Mouse (Mus musculus): Measurements from ENCODE around the gene Sh3gl2. TPM values are rescaled to one million over a fixed set of nuclear protein-coding genes. Genes with fewer than 3 reads are reported as not detected.

Gene Sh3gl2
- polyA plus RNA-seq, 1 experiment from 2014 or later, result 16.5 TPM

DNA sequence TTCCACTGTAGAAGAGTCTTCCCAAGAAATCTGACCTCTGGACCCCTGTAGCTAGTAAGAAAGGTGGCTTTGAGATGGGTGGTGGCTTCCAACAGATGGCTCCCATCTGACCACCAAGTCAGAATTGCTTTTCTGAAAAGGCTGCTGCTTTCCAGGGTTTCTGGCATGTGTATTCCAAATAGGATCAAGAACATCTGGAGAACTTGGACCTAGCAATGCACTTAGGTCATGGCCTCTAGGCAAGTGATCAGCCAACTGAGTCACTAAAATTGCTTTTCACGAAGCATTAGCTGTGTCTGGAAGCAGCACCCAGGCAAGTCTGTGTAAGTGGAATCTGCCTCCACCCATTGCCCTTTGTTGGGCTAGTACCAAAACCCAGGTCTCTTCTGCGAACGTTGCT is 414.3 kb downstream of the Sh3gl2 start:
- WGBS, result 76% methylated on average over 3 of the region's 3 CpGs
- Histone ChIP-seq H3K4me3 (ENCODE audit: low read length) (no peak overlapping the region), H3K9me3 (ENCODE audit: control insufficient read depth, low read length) (no peaks in the 10 kb centered on the region), H3K27ac (ENCODE audit: low read depth, low read length) (no peak overlapping the region), H3K9ac (ENCODE audit: low read depth, low read length) (no peak overlapping the region), H3K36me3 (ENCODE audit: control insufficient read depth, insufficient read depth, low read length) (no peaks in the 10 kb centered on the region), H3K4me1 (ENCODE audit: control insufficient read depth, insufficient read depth, low read length) (no peaks in the 10 kb centered on the region), H3K4me2 (replicated peaks; ENCODE audit: low read depth, low read length) (no peak overlapping the region), H3K27me3 (ENCODE audit: control insufficient read depth, insufficient read depth, low read length) (no peaks in the 10 kb centered on the region)
- ATAC-seq (ENCODE audit: low FRiP score, low TSS enrichment), result no peak

DNA sequence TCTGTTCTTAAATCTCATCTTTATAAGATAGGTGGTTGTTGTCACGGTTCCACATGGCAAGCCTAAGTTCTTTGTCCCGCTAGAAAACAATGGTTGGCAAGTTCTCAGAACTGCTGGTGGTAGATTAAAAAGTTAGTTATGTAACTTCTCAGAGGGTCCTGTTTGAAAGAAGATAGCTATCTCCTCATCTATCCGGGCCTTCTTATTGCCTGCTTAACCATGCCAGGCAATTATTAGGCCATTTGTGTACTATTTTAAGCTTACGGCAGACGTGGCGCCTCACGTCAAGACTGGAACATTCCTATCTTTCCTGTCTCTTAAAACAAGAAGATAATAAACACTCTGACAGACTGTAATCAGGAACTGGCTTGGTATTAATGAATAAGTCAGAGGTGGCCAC is 424.5 kb downstream of the Sh3gl2 start:
- Histone ChIP-seq H3K4me1 (ENCODE audit: control insufficient read depth, insufficient read depth, low read length) (no peaks in the 10 kb centered on the region), H3K27ac (ENCODE audit: low read depth, low read length) (no peak overlapping the region), H3K9ac (ENCODE audit: low read depth, low read length) (no peak overlapping the region), H3K4me2 (replicated peaks; ENCODE audit: low read depth, low read length) (no peak overlapping the region), H3K27me3 (ENCODE audit: control insufficient read depth, insufficient read depth, low read length) (no peaks in the 10 kb centered on the region), H3K4me3 (ENCODE audit: low read length) (no peak overlapping the region), H3K36me3 (ENCODE audit: control insufficient read depth, insufficient read depth, low read length) (no peaks in the 10 kb centered on the region), H3K9me3 (ENCODE audit: control insufficient read depth, low read length) (no peaks in the 10 kb centered on the region)
- WGBS, result 85% methylated on average over 7 of the region's 7 CpGs
- no peak for ATAC-seq (ENCODE audit: low FRiP score, low TSS enrichment)

DNA sequence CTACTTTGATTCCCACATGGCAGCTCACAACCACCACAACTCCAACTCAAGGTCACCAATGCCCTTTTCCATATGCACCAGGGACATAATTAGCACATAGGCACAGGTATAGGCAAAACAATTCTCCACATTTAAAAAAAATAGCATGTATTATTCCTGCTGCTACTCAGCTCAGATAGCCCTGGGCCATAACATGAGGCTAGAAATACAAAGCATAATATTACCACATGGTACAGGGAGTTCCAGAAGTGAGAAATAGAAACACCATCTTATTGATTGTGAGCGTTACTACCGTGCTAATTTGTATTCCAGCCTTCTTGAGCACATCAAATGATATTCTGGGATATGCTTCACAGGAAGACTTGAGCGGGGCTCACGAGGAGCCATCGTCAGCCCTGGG is 464.3 kb downstream of the Sh3gl2 start:
- Histone ChIP-seq H3K4me3 (ENCODE audit: low read length) (no peak overlapping the region), H3K36me3 (ENCODE audit: control insufficient read depth, insufficient read depth, low read length) (no peaks in the 10 kb centered on the region), H3K9ac (ENCODE audit: low read depth, low read length) (no peak overlapping the region), H3K27ac (ENCODE audit: low read depth, low read length) (peak overlapping the region; percentile 17; the same call in 1 of the 2 replicates), H3K27me3 (ENCODE audit: control insufficient read depth, insufficient read depth, low read length) (no peaks in the 10 kb centered on the region), H3K4me1 (ENCODE audit: control insufficient read depth, insufficient read depth, low read length) (0 out of 2 replicates have a peak, but pooled peaks cover 3% of the 10 kb centered on the region), H3K4me2 (replicated peaks; ENCODE audit: low read depth, low read length) (no peak overlapping the region), H3K9me3 (ENCODE audit: control insufficient read depth, low read length) (no peaks in the 10 kb centered on the region)
- no peak for ATAC-seq (ENCODE audit: low FRiP score, low TSS enrichment)
- 55% methylated on average over 5 of the region's 5 CpGs for WGBS

DNA sequence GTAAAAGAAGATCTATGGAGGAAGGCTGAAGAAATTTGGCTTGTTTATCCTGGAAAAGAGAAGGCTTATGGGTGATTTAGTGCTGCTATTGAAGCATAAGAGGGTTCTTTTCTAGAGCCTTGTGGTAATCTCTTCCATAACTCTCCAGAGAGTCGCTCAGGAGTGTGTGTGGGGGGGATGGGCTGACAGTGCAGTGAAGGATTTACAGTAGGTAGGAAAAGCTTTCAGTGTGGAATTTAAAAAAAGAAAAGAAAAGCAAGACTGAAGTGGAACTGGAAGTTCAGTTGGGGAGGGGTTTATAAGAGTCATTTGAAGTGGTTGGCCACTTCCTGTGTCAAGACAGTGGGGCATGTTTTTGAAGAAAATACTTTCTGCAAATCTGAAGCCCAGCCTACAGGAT is 464.8 kb downstream of the Sh3gl2 start:
- peak; percentile 76; the same call in 1 of the 2 replicates for ATAC-seq (ENCODE audit: low FRiP score, low TSS enrichment)

DNA sequence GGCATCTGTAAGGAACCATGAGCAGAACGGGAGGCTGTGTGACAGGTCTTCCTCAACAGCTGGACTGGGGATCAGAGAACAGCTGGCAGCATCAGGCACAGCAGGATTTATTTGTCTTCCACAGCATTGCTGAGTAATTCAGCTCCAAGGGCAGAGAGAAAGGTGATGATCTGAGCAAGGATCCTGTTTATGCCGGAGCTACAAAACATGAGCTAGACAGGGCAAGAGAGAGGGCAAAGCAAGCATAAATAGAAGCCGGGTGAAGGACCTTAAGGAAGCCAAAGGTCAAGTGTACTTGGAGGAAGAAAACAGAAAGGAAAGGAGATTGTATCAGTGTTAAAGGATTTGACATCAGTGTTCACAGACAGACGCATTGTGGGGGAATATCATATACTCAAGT is 467.4 kb downstream of the Sh3gl2 start:
- 0 out of 2 replicates have a peak, but pooled peaks have one; percentile 28 for ATAC-seq (ENCODE audit: low FRiP score, low TSS enrichment)
- WGBS, result 6% methylated on average over 4 of the region's 4 CpGs
- Histone ChIP-seq H3K9me3 (ENCODE audit: control insufficient read depth, low read length) (no peaks in the 10 kb centered on the region), H3K36me3 (ENCODE audit: control insufficient read depth, insufficient read depth, low read length) (no peaks in the 10 kb centered on the region), H3K4me1 (ENCODE audit: control insufficient read depth, insufficient read depth, low read length) (0 out of 2 replicates have a peak, but pooled peaks cover 3% of the 10 kb centered on the region), H3K27ac (ENCODE audit: low read depth, low read length) (no peak overlapping the region), H3K27me3 (ENCODE audit: control insufficient read depth, insufficient read depth, low read length) (no peaks in the 10 kb centered on the region), H3K4me2 (replicated peaks; ENCODE audit: low read depth, low read length) (no peak overlapping the region), H3K9ac (ENCODE audit: low read depth, low read length) (no peak overlapping the region), H3K4me3 (ENCODE audit: low read length) (no peak overlapping the region)

More for the DNA sequence above, 464.8 kb downstream of the Sh3gl2 start:
- H3K27me3 ChIP-seq (ENCODE audit: control insufficient read depth, insufficient read depth, low read length), result no peaks in the 10 kb centered on the region
- H3K4me2 ChIP-seq (replicated peaks; ENCODE audit: low read depth, low read length), result no peak overlapping the region
- WGBS, result 37% methylated on average over 1 of the region's 1 CpGs
- H3K36me3 ChIP-seq (ENCODE audit: control insufficient read depth, insufficient read depth, low read length), result no peaks in the 10 kb centered on the region
- no peak overlapping the region for H3K4me3 ChIP-seq (ENCODE audit: low read length)
- H3K4me1 ChIP-seq (ENCODE audit: control insufficient read depth, insufficient read depth, low read length), result 0 out of 2 replicates have a peak, but pooled peaks cover 3% of the 10 kb centered on the region
- H3K9me3 ChIP-seq (ENCODE audit: control insufficient read depth, low read length), result no peaks in the 10 kb centered on the region
- no peak overlapping the region for H3K9ac ChIP-seq (ENCODE audit: low read depth, low read length)
- peak overlapping the region; percentile 17; the same call in 1 of the 2 replicates for H3K27ac ChIP-seq (ENCODE audit: low read depth, low read length)

DNA sequence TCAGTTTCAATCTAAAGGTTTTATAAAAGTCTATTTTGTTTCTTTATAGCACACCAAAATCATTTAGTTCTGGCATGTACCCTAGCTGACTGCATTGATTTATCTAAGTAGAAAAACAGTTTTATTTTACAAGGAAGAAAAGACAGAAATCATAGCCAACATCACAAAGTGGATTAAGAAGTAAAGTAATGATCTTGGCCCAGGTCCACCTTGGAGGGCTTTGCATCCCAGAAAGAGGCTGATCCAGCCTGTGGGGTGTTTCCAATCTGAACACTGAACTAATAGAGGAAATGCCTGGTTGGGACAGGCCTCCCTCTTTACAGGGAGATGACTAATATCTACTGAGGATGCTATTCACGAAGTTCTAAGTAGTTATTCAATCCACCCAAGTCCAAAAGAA is 472.7 kb downstream of the Sh3gl2 start:
- no peaks in the 10 kb centered on the region for H3K27me3 ChIP-seq (ENCODE audit: control insufficient read depth, insufficient read depth, low read length)
- no peak overlapping the region for H3K27ac ChIP-seq (ENCODE audit: low read depth, low read length)
- no peak overlapping the region for H3K4me2 ChIP-seq (replicated peaks; ENCODE audit: low read depth, low read length)
- H3K9ac ChIP-seq (ENCODE audit: low read depth, low read length), result no peak overlapping the region
- no peaks in the 10 kb centered on the region for H3K9me3 ChIP-seq (ENCODE audit: control insufficient read depth, low read length)
- H3K4me3 ChIP-seq (ENCODE audit: low read length), result no peak overlapping the region
- WGBS, result 61% methylated on average over 1 of the region's 1 CpGs
- H3K36me3 ChIP-seq (ENCODE audit: control insufficient read depth, insufficient read depth, low read length), result no peaks in the 10 kb centered on the region
- ATAC-seq (ENCODE audit: low FRiP score, low TSS enrichment), result no peak
- no peaks in the 10 kb centered on the region for H3K4me1 ChIP-seq (ENCODE audit: control insufficient read depth, insufficient read depth, low read length)

DNA sequence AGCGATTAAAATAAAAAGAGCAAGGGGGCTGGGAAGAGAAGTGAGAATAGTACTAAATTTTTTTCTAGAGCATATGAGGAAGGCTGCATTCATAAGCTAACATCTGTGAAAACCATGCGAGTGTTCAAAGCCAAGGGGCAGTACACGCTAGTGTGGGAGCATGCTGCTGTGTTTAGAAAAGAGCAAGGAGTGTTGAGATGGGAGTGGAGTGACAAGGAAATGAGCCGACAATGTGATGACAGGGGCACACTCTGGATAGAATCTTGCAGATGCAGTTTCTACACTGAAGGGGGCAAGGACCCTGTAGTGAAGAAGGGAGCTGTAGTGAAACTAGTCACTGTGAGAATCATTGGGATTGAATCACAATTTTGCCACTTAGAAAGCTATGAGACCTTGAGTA is 481.2 kb downstream of the Sh3gl2 start:
- no peak overlapping the region for H3K9ac ChIP-seq (ENCODE audit: low read depth, low read length)
- H3K27ac ChIP-seq (ENCODE audit: low read depth, low read length), result no peak overlapping the region
- ATAC-seq (ENCODE audit: low FRiP score, low TSS enrichment), result no peak
- H3K36me3 ChIP-seq (ENCODE audit: control insufficient read depth, insufficient read depth, low read length), result no peaks in the 10 kb centered on the region
- no peak overlapping the region for H3K4me3 ChIP-seq (ENCODE audit: low read length)
- H3K27me3 ChIP-seq (ENCODE audit: control insufficient read depth, insufficient read depth, low read length), result no peaks in the 10 kb centered on the region
- WGBS, result 76% methylated on average over 4 of the region's 4 CpGs
- no peaks in the 10 kb centered on the region for H3K4me1 ChIP-seq (ENCODE audit: control insufficient read depth, insufficient read depth, low read length)
- H3K9me3 ChIP-seq (ENCODE audit: control insufficient read depth, low read length), result no peaks in the 10 kb centered on the region
- H3K4me2 ChIP-seq (replicated peaks; ENCODE audit: low read depth, low read length), result no peak overlapping the region
